Mouse (Mus musculus): ENCODE data around the gene Dph7.
"Not testable (repeated sequence)": the region's sequence is repeated elsewhere in the genome, so short reads cannot be mapped to it uniquely, and the experiment has no call there.

Dph7 gene

GRCm38 (mm10) chr2:24974452-24974851, 12.3 kb downstream of the Dph7 start:
- not testable (repeated sequence) for DNase-seq

- peak; percentile 90 to 95 for DNase-seq
Measured at GRCm38 (mm10) chr2:24974906-24975703, 12.9 kb downstream of the Dph7 start, which contains the start of gene Mrpl41. Mrpl41 (minus strand) TSS chr2:24975098.

GRCm38 (mm10) chr2:24975704-24976297, 13.6 kb downstream of the Dph7 start, which contains the start of gene Pnpla7:
Pnpla7 (plus strand) TSS chr2:24976033.
- peak; percentile 66 to 78 for DNase-seq

- no peak for DNase-seq
Measured at GRCm38 (mm10) chr2:24976960-24977359, 14.8 kb downstream of the Dph7 start.

- no peak for DNase-seq
Measured at GRCm38 (mm10) chr2:24987762-24988161, 25.6 kb downstream of the Dph7 start.

- DNase-seq = no peak
Measured at GRCm38 (mm10) chr2:24995332-24995731, 33.1 kb downstream of the Dph7 start.

GRCm38 (mm10) chr2:24996471-24996870, 34.3 kb downstream of the Dph7 start:
- no peak for DNase-seq

GRCm38 (mm10) chr2:25000544-25001235, 38.5 kb downstream of the Dph7 start:
- peak in 1 of 2 experiments; percentile 22 for DNase-seq

- DNase-seq = no peak
Measured at GRCm38 (mm10) chr2:25003946-25004786, 42.0 kb downstream of the Dph7 start.

GRCm38 (mm10) chr2:25006767-25007166, 44.6 kb downstream of the Dph7 start:
- DNase-seq = no peak

GRCm38 (mm10) chr2:25008250-25008649, 46.0 kb downstream of the Dph7 start:
- peak in 1 of 2 experiments; percentile 19 for DNase-seq
